Mouse (Mus musculus) ES-Bruce4 (cell line): ENCODE data around the gene Slc26a9.

Experiments used
- EP300 ChIP-seq: IDR thresholded peaks from 2 replicates; pipeline ENCODE4 v1.6.1; 2011; ENCODE audit warnings: low read depth, low read length; ENCODE audit not compliant: insufficient read depth
- POLR2A ChIP-seq: IDR thresholded peaks from one replicate; pipeline ENCODE4 v1.8.1; 2011; ENCODE audit warnings: low read length; ENCODE audit not compliant: insufficient read depth

GRCm38 (mm10) chr1:131737269-131737668 lies 6.6 kb upstream of the Slc26a9 start:
- TF ChIP-seq POLR2A (no peak), EP300 (no peak)
